Mouse (Mus musculus) limb, embryonic 12.5 days (tissue): Measurements from ENCODE around the gene Rph3al. TPM values are rescaled to one million over a fixed set of nuclear protein-coding genes. Genes with fewer than 3 reads are reported as not detected.

Experiments used
- ATAC-seq: fragments of 200-750 bp; cut with Nextera tagmentation; 2 replicates; pipeline ENCODE4 v1.8.0; 2017; ENCODE audit warnings: low read depth, moderate TSS enrichment; ENCODE audit not compliant: insufficient number of reproducible peaks, insufficient read depth, low FRiP score, low TSS enrichment
- H3K27ac ChIP-seq: fragments of 300-500 bp; sonication (generic); 2 replicates; pipeline ENCODE4 v1.5.1; 2016; ENCODE audit warnings: mild to moderate bottlenecking, moderate library complexity
- H3K27me3 ChIP-seq: fragments of 300-500 bp; sonication (generic); 2 replicates; pipeline ENCODE4 v1.6.1; 2016; ENCODE audit warnings: mild to moderate bottlenecking, moderate library complexity
- H3K36me3 ChIP-seq: fragments of 300-500 bp; sonication (generic); 2 replicates; pipeline ENCODE4 v1.6.1; 2016; ENCODE audit warnings: mild to moderate bottlenecking, moderate library complexity
- H3K4me1 ChIP-seq: fragments of 300-500 bp; sonication (generic); replicated peaks from 2 replicates; pipeline ENCODE4 v1.6.1; 2016
- H3K4me2 ChIP-seq: fragments of 300-500 bp; sonication (generic); 2 replicates; pipeline ENCODE4 v1.6.1; 2016; ENCODE audit warnings: mild to moderate bottlenecking, moderate library complexity
- H3K4me3 ChIP-seq: fragments of 300-500 bp; sonication (generic); replicated peaks from 2 replicates; pipeline ENCODE4 v1.5.1; 2016; ENCODE audit warnings: mild to moderate bottlenecking
- H3K9ac ChIP-seq: fragments of 300-500 bp; sonication (generic); replicated peaks from 2 replicates; pipeline ENCODE4 v1.6.1; 2016; ENCODE audit warnings: mild to moderate bottlenecking, moderate library complexity
- H3K9me3 ChIP-seq: fragments of 300-500 bp; sonication (generic); 2 replicates; pipeline ENCODE4 v1.6.1; 2016; ENCODE audit warnings: mild to moderate bottlenecking, moderate library complexity
- WGBS: fragments of 180-500 bp; shearing (Covaris S2); methylation state at CpG from one replicate; pipeline ENCODE4 v1.1.7; 2016; 5-methylcytosine and 5-hydroxymethylcytosine counted together
- polyA plus RNA-seq: library from polyadenylated mRNA; unstranded; fragments of >200 nt; fragmentation: Nextera tagmentation; extraction: Ambion mirVana; gene quantifications from 2 replicates; pipeline ENCODE4 v1.2.1, GENCODE M21; 2016

The Rph3al gene
- polyA plus RNA-seq, 1 experiment from 2014 or later = 2.3 TPM

- no peak for ATAC-seq
- H3K9me3 ChIP-seq = no peaks in the 10 kb centered on the region
- H3K4me1 ChIP-seq = peaks cover 7% of the 10 kb centered on the region
These were observed 130.7 kb downstream of the Rph3al start for GRCm38 (mm10) chr11:75807486-75807885.

DNA sequence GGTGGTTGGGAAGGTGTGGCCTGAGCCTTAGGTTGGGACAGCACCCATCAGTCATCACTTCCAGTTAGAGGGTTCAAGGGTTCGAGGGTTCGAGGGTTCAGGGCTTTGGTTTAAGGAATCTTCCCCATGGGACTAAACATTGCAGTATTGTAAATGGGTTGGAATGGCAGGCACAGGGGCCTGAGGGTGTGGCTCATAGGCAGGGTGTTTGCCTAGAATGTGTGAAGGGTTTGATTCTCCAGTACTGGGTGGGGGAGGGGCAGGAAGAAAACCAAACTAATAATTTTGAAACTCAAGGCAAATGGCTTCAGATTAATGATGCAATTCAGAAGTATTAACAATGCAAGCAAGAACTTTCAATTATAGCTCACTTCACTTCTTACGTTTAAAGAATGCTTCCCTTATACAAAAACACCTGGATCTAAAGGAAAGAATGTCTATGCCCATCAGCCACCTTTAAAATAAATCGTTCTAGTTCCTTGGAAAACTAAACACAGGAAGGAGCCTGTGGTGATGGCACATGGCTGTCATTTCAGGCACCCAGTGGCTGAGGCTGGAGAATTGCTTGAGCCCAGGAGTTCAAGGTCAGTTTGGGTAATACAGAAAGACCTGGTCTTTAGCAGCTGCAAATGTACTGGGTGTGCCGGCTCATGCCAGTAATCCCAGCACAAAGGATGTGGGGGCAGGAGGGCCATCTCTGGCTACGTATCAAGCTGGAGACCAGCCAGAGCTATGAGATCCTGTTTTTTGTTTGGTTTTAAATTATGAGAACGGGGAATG, 136.3 kb downstream of the Rph3al start:
- H3K27me3 ChIP-seq = peaks cover 29% of the 10 kb centered on the region
- H3K27ac ChIP-seq = no peak overlapping the region
- no peak overlapping the region for H3K4me2 ChIP-seq
- no peaks in the 10 kb centered on the region for H3K9me3 ChIP-seq
- no peaks in the 10 kb centered on the region for H3K36me3 ChIP-seq
- no peak overlapping the region for H3K4me3 ChIP-seq
- H3K4me1 ChIP-seq = no peaks in the 10 kb centered on the region
- no peak overlapping the region for H3K9ac ChIP-seq
- 83% methylated on average over 7 of the region's 7 CpGs for WGBS
- ATAC-seq = no peak

More at GRCm38 (mm10) chr11:75807486-75807885, 130.7 kb downstream of the Rph3al start:
- H3K27me3 ChIP-seq = 0 out of 2 replicates have a peak, but pooled peaks cover 2% of the 10 kb centered on the region
- no peaks in the 10 kb centered on the region for H3K36me3 ChIP-seq
- no peak overlapping the region for H3K4me2 ChIP-seq
- 23% methylated on average over 5 of the region's 5 CpGs for WGBS
- no peak overlapping the region for H3K9ac ChIP-seq
- no peak overlapping the region for H3K27ac ChIP-seq
- no peak overlapping the region for H3K4me3 ChIP-seq

DNA sequence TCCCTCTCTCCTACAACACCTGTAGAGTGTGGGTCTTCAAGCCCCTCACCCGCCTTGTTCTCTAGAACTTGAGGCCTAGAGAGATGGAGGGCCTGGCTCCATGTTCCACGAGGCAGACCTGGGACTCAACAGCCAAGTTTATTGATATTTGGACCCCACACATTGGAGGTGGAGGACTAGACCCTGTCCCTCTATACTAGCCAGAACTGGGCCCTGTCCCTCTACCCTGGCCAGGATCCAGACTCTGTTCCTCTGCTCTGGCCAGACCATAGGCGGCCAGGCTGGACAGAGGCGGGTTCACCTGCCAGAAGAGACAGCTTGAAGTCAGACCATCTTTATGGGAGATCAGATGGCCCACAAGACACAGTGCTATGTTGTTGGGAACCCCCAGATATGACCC, 136.9 kb downstream of the Rph3al start:
- Histone ChIP-seq H3K9me3 (no peaks in the 10 kb centered on the region), H3K4me3 (no peak overlapping the region), H3K4me2 (no peak overlapping the region), H3K36me3 (no peaks in the 10 kb centered on the region), H3K4me1 (no peaks in the 10 kb centered on the region), H3K27me3 (peaks cover 35% of the 10 kb centered on the region), H3K27ac (no peak overlapping the region), H3K9ac (no peak overlapping the region)
- 80% methylated on average over 4 of the region's 4 CpGs for WGBS
- no peak for ATAC-seq

DNA sequence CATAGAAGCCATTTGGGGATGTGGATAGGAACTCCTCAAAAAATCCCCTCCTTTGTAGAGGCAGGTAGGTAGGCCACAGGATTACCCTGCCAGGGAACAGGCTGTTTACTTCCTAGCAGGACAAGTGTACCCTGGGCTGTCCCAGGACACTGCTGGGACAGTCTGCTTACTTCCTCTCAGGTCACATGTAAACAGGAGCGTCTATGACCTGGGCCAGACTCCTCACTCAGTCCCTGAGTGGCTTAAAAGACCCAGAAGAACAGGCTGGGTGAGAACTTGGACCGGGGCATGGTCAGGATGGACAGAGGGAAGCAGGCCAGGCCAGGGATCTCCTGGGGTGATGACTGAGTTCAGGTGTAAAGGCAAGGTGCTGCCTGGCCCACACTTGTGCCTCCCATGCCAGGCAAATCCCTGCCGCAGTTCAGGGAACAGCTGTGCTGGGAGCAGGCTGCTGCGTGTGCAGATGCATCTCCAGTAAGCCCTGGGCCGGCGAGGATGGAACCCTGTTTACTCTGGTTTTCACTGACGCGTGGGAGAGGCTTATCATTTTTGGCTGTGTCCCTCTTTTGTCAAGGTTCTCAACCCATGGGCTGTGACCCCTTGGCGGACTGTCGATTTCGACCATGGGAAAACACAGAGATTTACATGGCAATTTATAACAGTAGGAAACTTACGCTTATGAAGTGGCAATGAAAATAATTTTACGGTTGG, 141.5 kb downstream of the Rph3al start:
- H3K4me2 ChIP-seq = no peak overlapping the region
- no peak for ATAC-seq
- peaks cover 3% of the 10 kb centered on the region; the same call in 1 of the 2 replicates for H3K9me3 ChIP-seq
- no peak overlapping the region for H3K27ac ChIP-seq
- no peak overlapping the region for H3K9ac ChIP-seq
- peaks cover 16% of the 10 kb centered on the region for H3K4me1 ChIP-seq
- H3K4me3 ChIP-seq = peak overlapping the region; percentile 53; the same call in 1 of the 2 replicates
- H3K27me3 ChIP-seq = peaks cover 82% of the 10 kb centered on the region
- H3K36me3 ChIP-seq = no peaks in the 10 kb centered on the region
- 67% methylated on average over 13 of the region's 13 CpGs for WGBS

DNA sequence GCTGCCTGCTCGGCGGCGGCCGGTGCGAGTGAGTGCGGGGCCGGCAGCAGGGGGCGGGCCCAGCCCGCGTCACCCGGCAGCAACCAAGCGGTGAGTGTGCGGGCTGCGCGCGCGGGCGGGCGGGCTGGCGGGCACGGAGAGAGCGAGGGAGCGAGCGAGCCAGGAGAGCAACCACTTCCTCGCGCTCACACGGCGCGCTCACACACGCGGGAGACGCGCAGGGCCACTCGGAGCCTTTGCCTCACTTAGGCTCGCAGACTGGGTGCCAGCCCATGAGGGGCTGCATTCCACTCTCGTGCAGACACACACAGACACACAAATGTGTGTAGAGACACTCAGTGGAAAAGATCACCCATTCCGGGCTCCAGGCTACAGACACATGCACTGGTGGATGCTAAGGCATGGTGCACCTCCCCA, 142.2 kb downstream of the Rph3al start, which contains the start of gene Doc2b:
Gene Doc2b (minus strand): TSS at position 21 of the 417 bp plus-strand sequence.
- peak within 1 kb of the TSS; percentile 64 for H3K9ac ChIP-seq

GRCm38 (mm10) chr11:75795321-75795636, 142.9 kb downstream of the Rph3al start:
- H3K4me2 ChIP-seq = peak overlapping the region; percentile 75
- H3K9ac ChIP-seq = peak overlapping the region; percentile 64
- H3K9me3 ChIP-seq = peaks cover 3% of the 10 kb centered on the region; the same call in 1 of the 2 replicates
- H3K36me3 ChIP-seq = no peaks in the 10 kb centered on the region
- WGBS = under 1% methylated on average over 38 of the region's 42 CpGs
- H3K27ac ChIP-seq = no peak overlapping the region
- no peak for ATAC-seq
- peak overlapping the region; percentile 53 for H3K4me3 ChIP-seq
- peaks cover 91% of the 10 kb centered on the region for H3K27me3 ChIP-seq
- H3K4me1 ChIP-seq = peaks cover 16% of the 10 kb centered on the region

More for the DNA sequence above, 142.2 kb downstream of the Rph3al start, which contains the start of gene Doc2b:
- Histone ChIP-seq H3K27me3 (peaks cover 89% of the 10 kb centered on the region), H3K4me3 (peak within 1 kb of the TSS; percentile 53), H3K4me2 (peak within 1 kb of the TSS; percentile 75), H3K9me3 (peaks cover 3% of the 10 kb centered on the region; the same call in 1 of the 2 replicates), H3K36me3 (no peaks in the 10 kb centered on the region), H3K27ac (no peak within 1 kb of the TSS), H3K4me1 (peaks cover 16% of the 10 kb centered on the region)
- WGBS = 4% methylated on average over 37 of the region's 37 CpGs
- no peak for ATAC-seq

DNA sequence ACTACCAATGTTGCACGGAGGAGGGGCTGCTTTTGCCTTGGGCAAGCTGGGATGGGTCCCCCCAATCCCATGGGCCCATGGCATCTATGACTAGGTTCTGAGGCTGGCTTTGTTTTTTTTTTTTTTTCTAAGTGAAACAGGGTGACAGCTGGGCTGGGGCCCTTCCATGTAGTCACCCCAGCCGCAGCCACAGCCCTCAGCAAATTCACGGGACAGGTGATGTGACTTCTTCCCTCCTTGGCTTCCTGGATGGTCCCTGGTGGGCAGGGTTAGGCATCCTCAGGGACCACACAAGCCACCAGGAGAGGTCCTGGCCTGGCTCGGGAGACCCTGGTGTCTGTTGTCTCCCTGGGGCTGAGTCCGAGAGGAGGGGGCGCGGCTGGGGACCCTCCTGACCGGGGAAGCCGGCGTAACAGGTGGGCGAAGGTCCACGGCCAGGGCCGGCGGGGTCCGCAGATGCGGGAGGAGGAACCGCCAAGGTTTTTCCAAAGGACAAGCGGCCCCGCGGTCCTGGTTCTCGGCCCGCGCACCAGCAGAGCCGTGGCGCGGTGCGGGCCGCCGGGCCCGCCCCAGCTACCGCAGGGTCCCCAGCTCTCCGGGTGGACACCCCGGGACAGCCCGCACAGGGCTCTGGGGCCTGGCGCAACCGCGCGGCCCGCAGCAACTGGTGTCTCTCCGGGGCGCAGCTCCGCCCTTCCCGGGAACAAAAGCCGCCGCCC, 143.5 kb downstream of the Rph3al start:
- peaks cover 3% of the 10 kb centered on the region; the same call in 1 of the 2 replicates for H3K9me3 ChIP-seq
- peaks cover 16% of the 10 kb centered on the region for H3K4me1 ChIP-seq
- WGBS = 6% methylated on average over 43 of the region's 45 CpGs
- peak overlapping the region; percentile 64 for H3K9ac ChIP-seq
- peak overlapping the region; percentile 53 for H3K4me3 ChIP-seq
- no peaks in the 10 kb centered on the region for H3K36me3 ChIP-seq
- ATAC-seq = no peak
- peak overlapping the region; percentile 75 for H3K4me2 ChIP-seq
- peaks cover 94% of the 10 kb centered on the region for H3K27me3 ChIP-seq
- H3K27ac ChIP-seq = no peak overlapping the region

GRCm38 (mm10) chr11:75793351-75793750, 144.9 kb downstream of the Rph3al start:
- Histone ChIP-seq H3K9me3 (peaks cover 3% of the 10 kb centered on the region; the same call in 1 of the 2 replicates), H3K4me1 (peaks cover 16% of the 10 kb centered on the region), H3K9ac (no peak overlapping the region), H3K4me3 (no peak overlapping the region), H3K27me3 (peaks cover 85% of the 10 kb centered on the region), H3K4me2 (no peak overlapping the region), H3K36me3 (no peaks in the 10 kb centered on the region), H3K27ac (no peak overlapping the region)
- 71% methylated on average over 5 of the region's 5 CpGs for WGBS
- no peak for ATAC-seq

GRCm38 (mm10) chr11:75792535-75792934, 145.7 kb downstream of the Rph3al start:
- H3K27ac ChIP-seq = no peak overlapping the region
- peaks cover 77% of the 10 kb centered on the region for H3K27me3 ChIP-seq
- H3K4me3 ChIP-seq = no peak overlapping the region
- H3K4me2 ChIP-seq = no peak overlapping the region
- H3K9me3 ChIP-seq = peaks cover 3% of the 10 kb centered on the region; the same call in 1 of the 2 replicates
- peaks cover 16% of the 10 kb centered on the region for H3K4me1 ChIP-seq
- 73% methylated on average over 5 of the region's 5 CpGs for WGBS
- ATAC-seq = no peak
- no peaks in the 10 kb centered on the region for H3K36me3 ChIP-seq
- no peak overlapping the region for H3K9ac ChIP-seq

- WGBS = 73% methylated on average over 8 of the region's 8 CpGs
- Histone ChIP-seq H3K9me3 (no peaks in the 10 kb centered on the region), H3K4me1 (no peaks in the 10 kb centered on the region), H3K4me2 (no peak overlapping the region), H3K27ac (no peak overlapping the region), H3K27me3 (peaks cover 11% of the 10 kb centered on the region), H3K4me3 (no peak overlapping the region), H3K36me3 (no peaks in the 10 kb centered on the region), H3K9ac (no peak overlapping the region)
- no peak for ATAC-seq
These were observed 152.3 kb downstream of the Rph3al start for GRCm38 (mm10) chr11:75785897-75786296.

DNA sequence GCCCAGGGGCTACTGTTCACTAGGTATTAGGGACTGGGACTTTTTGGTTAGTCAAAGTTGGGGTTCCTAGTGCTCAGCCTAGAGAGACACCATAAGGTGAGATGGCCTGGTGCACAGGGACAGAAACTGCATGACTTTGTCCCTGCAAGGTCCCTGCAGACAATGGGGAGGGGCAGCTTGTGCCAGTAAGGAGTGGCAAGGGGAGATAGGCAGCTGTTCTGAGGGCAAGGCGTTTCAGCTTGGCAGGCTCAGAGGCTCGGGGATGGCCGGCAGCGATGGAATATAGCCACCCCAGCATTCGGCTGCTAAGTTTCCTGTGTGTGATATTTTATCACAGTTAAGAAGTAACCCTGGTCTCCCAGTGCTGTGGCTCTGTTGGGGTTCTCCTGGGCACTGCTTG, 154.4 kb downstream of the Rph3al start:
- Histone ChIP-seq H3K4me3 (no peak overlapping the region), H3K9ac (no peak overlapping the region), H3K4me2 (no peak overlapping the region), H3K4me1 (no peaks in the 10 kb centered on the region), H3K36me3 (no peaks in the 10 kb centered on the region), H3K27me3 (no peaks in the 10 kb centered on the region; the same call in 1 of the 2 replicates), H3K9me3 (no peaks in the 10 kb centered on the region), H3K27ac (no peak overlapping the region)
- 83% methylated on average over 5 of the region's 5 CpGs for WGBS
- no peak for ATAC-seq
